In genomic region chr13:83601741-83602140, GRCm38 (mm10) we compare ENCODE assay signal across 12 mouse cellular contexts.
"Had no signal": no experiment of that assay in that cellular context is flagged by ENCODE, and none has a peak within 500 bp of the region (broad histone marks: within the 10 kb centered on the region; RNA-seq: fewer than 3 reads in every experiment).

No protein-coding gene starts in this region.

- ATAC-seq: intestine, postnatal 0 days; lung, postnatal 0 days; midbrain, embryonic 15.5 days had no signal

- H3K27ac ChIP-seq: left cerebral cortex, adult 2 months; limb, embryonic 10.5 days; liver, embryonic 15.5 days; midbrain, embryonic 10.5 days; midbrain, embryonic 15.5 days had no signal

- H3K4me3 ChIP-seq: left cerebral cortex, adult 2 months; limb, embryonic 10.5 days; liver, embryonic 15.5 days; midbrain, embryonic 10.5 days; midbrain, embryonic 15.5 days had no signal

- DNase-seq: kidney, adult 8-10 months; kidney, postnatal 25 days; lung, adult 2 months; thymus, adult 2 months; thymus, postnatal 25 days had no signal

- H3K36me3 ChIP-seq: limb, embryonic 10.5 days; liver, embryonic 15.5 days; midbrain, embryonic 10.5 days; midbrain, embryonic 15.5 days had no signal
